Mouse (Mus musculus): ENCODE results near the gene 1700001F09Rik.
"Not testable (repeated sequence)": the region's sequence is repeated elsewhere in the genome, so short reads cannot be mapped to it uniquely, and the experiment has no call there.

1700001F09Rik gene

GRCm38 (mm10) chr14:43347711-43348110 is at the start of gene 1700001F09Rik:
TSS of gene 1700001F09Rik (minus strand) at chr14:43347811.
- not testable (repeated sequence) for DNase-seq (ENCODE audit: low spot score in 2 of 2)

GRCm38 (mm10) chr14:43361713-43362112 is 14.1 kb upstream of the 1700001F09Rik start:
- DNase-seq (ENCODE audit: low spot score in 2 of 2), result not testable (repeated sequence)

GRCm38 (mm10) chr14:43359246-43359645 is 11.6 kb upstream of the 1700001F09Rik start:
- DNase-seq (ENCODE audit: low spot score in 2 of 2), result not testable (repeated sequence)

GRCm38 (mm10) chr14:43357496-43357895 is 9.9 kb upstream of the 1700001F09Rik start:
- not testable (repeated sequence) for DNase-seq (ENCODE audit: low spot score in 2 of 2)

GRCm38 (mm10) chr14:43352944-43353343 is 5.3 kb upstream of the 1700001F09Rik start:
- DNase-seq (ENCODE audit: low spot score in 2 of 2), result not testable (repeated sequence)

GRCm38 (mm10) chr14:43337646-43338045 is 10.0 kb downstream of the 1700001F09Rik start:
- DNase-seq (ENCODE audit: low spot score in 2 of 2), result not testable (repeated sequence)

- not testable (repeated sequence) for DNase-seq (ENCODE audit: low spot score in 2 of 2)
These were observed 16.2 kb downstream of the 1700001F09Rik start for GRCm38 (mm10) chr14:43331362-43331880.

- DNase-seq (ENCODE audit: low spot score in 2 of 2), result not testable (repeated sequence)
These were observed 19.0 kb downstream of the 1700001F09Rik start for GRCm38 (mm10) chr14:43328603-43329002.

GRCm38 (mm10) chr14:43319516-43319915 is 28.1 kb downstream of the 1700001F09Rik start:
- DNase-seq (ENCODE audit: low spot score in 2 of 2), result not testable (repeated sequence)

GRCm38 (mm10) chr14:43293503-43293902 is 54.1 kb downstream of the 1700001F09Rik start, which contains the start of gene Gm8127:
TSS of gene Gm8127 (minus strand) at chr14:43293832.
- DNase-seq (ENCODE audit: low spot score in 2 of 2), result not testable (repeated sequence)

Data from heart, adult 9 months (tissue).